In genomic region chr5:148146200-148146823, GRCm38 (mm10) we compare ENCODE assay signal across 10 mouse cellular contexts.
DNase-seq lines count a peak whose midpoint lies in the region; ATAC-seq lines count a peak whose summit lies in the region.
"Had no signal": no experiment of that assay in that cellular context is flagged by ENCODE, and none has a peak within 500 bp of the region (broad histone marks: within the 10 kb centered on the region; RNA-seq: fewer than 3 reads in every experiment).

No protein-coding gene starts in this region.

- no peak overlapping the region for H3K4me2 ChIP-seq in limb, embryonic 13.5 days (replicated peaks)

- H3K9me3 ChIP-seq in limb, embryonic 13.5 days = peaks cover 5% of the 10 kb centered on the region; the same call in 1 of the 2 replicates
- no peaks in the 10 kb centered on the region; the same call in 1 of the 2 replicates for H3K9me3 ChIP-seq in limb, embryonic 10.5 days (replicated peaks)

- WGBS in limb, embryonic 13.5 days = 80% methylated on average over 12 of the region's 12 CpGs
- 81% methylated on average over 12 of the region's 12 CpGs for WGBS in limb, embryonic 10.5 days

- DNase-seq in limb, embryonic 10.5 days (ENCODE audit: low spot score) = no peak
- DNase-seq in left cerebral cortex, adult 8-10 months (ENCODE audit: low spot score in 2 of 2) = peak; percentile 37 to 76
- peak; percentile 57 for DNase-seq in right cerebral cortex, postnatal 25 days
- no peak for DNase-seq in ovary, adult 18-20 months (ENCODE audit: low spot score)
- DNase-seq in liver = no peak
- DNase-seq: heart, postnatal 4 days; kidney, postnatal 36 days had no signal

- H3K27ac ChIP-seq in limb, embryonic 13.5 days = no peak overlapping the region
- no peak overlapping the region for H3K27ac ChIP-seq in limb, embryonic 10.5 days

- H3K9ac ChIP-seq in limb, embryonic 13.5 days = no peak overlapping the region

- H3K27me3 ChIP-seq in limb, embryonic 13.5 days = peaks cover 12% of the 10 kb centered on the region; the same call in 1 of the 2 replicates
- peaks cover 24% of the 10 kb centered on the region for H3K27me3 ChIP-seq in limb, embryonic 10.5 days (ENCODE audit: low read depth, poor library complexity, severe bottlenecking)

- no peak overlapping the region for H3K4me3 ChIP-seq in limb, embryonic 13.5 days
- H3K4me3 ChIP-seq in limb, embryonic 10.5 days = no peak overlapping the region

- H3K4me1 ChIP-seq in limb, embryonic 13.5 days = no peaks in the 10 kb centered on the region
- no peaks in the 10 kb centered on the region for H3K4me1 ChIP-seq in limb, embryonic 10.5 days

- peak; percentile 36; the same call in 1 of the 2 replicates for ATAC-seq in limb, embryonic 13.5 days (ENCODE audit: low FRiP score, low read depth)
- peak; percentile 92 for ATAC-seq in frontal cortex, adult (ENCODE audit: low TSS enrichment)

- no peaks in the 10 kb centered on the region for H3K36me3 ChIP-seq in limb, embryonic 13.5 days
- no peaks in the 10 kb centered on the region for H3K36me3 ChIP-seq in limb, embryonic 10.5 days
- H3K36me3 ChIP-seq: G1E had no signal

Comparison
In these comparisons a context has a peak if more than half of its experiments do, and no peak if none do; other contexts are left out.
1. DNase-seq: peak in left cerebral cortex, adult 8-10 months (2 of 2) and right cerebral cortex, postnatal 25 days (single experiment); none in limb, embryonic 10.5 days (single experiment), ovary, adult 18-20 months (single experiment) and liver (single experiment).